Mouse (Mus musculus) myocyte (in vitro differentiated cells): ENCODE measurements around the gene Tcp11. TPM values are rescaled to one million over a fixed set of nuclear protein-coding genes. Genes with fewer than 3 reads are reported as not detected.
A peak's percentile ranks its signal among the peaks of the same experiment; 100 is the strongest.

Source experiments
- H3K27me3 ChIP-seq: one replicate; pipeline ENCODE4 v1.6.1; 2011; ENCODE audit not compliant: control insufficient read depth, insufficient read depth, insufficient read length
- H3K36me3 ChIP-seq: one replicate; pipeline ENCODE4 v1.6.1; 2011; ENCODE audit not compliant: control insufficient read depth, insufficient read depth
- H3K4me2 ChIP-seq: one replicate; pipeline ENCODE4 v1.6.1; 2011; ENCODE audit warnings: low read depth, control low read depth
- H3K4me3 ChIP-seq: one replicate; pipeline ENCODE4 v1.5.1; 2011; ENCODE audit warnings: mild to moderate bottlenecking, control low read depth, moderate library complexity
- H3K79me2 ChIP-seq: one replicate; pipeline ENCODE4 v1.6.1; 2011; ENCODE audit not compliant: control insufficient read depth, insufficient read depth
- H3ac ChIP-seq: one replicate; pipeline ENCODE4 v1.6.1; 2011; ENCODE audit not compliant: control insufficient read depth, insufficient read length
- CEBPB ChIP-seq: IDR thresholded peaks from 2 replicates; pipeline ENCODE4 v1.6.1; 2011; ENCODE audit warnings: mild to moderate bottlenecking, moderate library complexity; ENCODE audit not compliant: poor library complexity, insufficient read depth, severe bottlenecking
- E2F4 ChIP-seq: IDR thresholded peaks from one replicate; pipeline ENCODE4 v1.6.1; 2011; ENCODE audit warnings: mild to moderate bottlenecking, control low read depth, moderate library complexity; ENCODE audit not compliant: insufficient read depth
- MAX ChIP-seq: IDR thresholded peaks from one replicate; pipeline ENCODE4 v1.6.1; 2011; ENCODE audit warnings: low read depth, mild to moderate bottlenecking, control low read depth
- MYOD1 ChIP-seq, 3 experiments: IDR thresholded peaks; one replicate each; pipeline ENCODE4 v1.6.1; 2011; ENCODE audit warnings: control low read depth in 2 of 3, low read depth in 2 of 3, mild to moderate bottlenecking in 2 of 3, moderate library complexity in 1 of 3; ENCODE audit not compliant: insufficient read length in 2 of 3, control insufficient read depth in 1 of 3
- MYOG ChIP-seq, 3 experiments: IDR thresholded peaks; one replicate each; pipeline ENCODE4 v1.6.1; 2011; ENCODE audit warnings: control low read depth in 2 of 3, low read depth in 2 of 3, mild to moderate bottlenecking in 2 of 3; ENCODE audit not compliant: insufficient read length in 2 of 3, control insufficient read depth in 1 of 3, insufficient read depth in 1 of 3
- POLR2A ChIP-seq: IDR thresholded peaks from one replicate; pipeline ENCODE4 v1.6.1; 2011; ENCODE audit warnings: low read depth, mild to moderate bottlenecking, control low read depth, moderate library complexity; ENCODE audit not compliant: insufficient read length
- POLR2AphosphoS2 ChIP-seq: IDR thresholded peaks from one replicate; pipeline ENCODE4 v1.6.1; 2011; ENCODE audit warnings: low read depth, control low read depth; ENCODE audit not compliant: insufficient read length
- REST ChIP-seq: IDR thresholded peaks from one replicate; pipeline ENCODE4 v1.6.1; 2011; ENCODE audit warnings: mild to moderate bottlenecking, control low read depth, moderate library complexity; ENCODE audit not compliant: insufficient read depth, insufficient read length
- SRF ChIP-seq: IDR thresholded peaks from one replicate; pipeline ENCODE4 v1.6.1; 2011; ENCODE audit warnings: low read depth; ENCODE audit not compliant: control insufficient read depth, insufficient read length
- TCF12 ChIP-seq: IDR thresholded peaks from one replicate; pipeline ENCODE4 v1.6.1; 2011; ENCODE audit warnings: mild to moderate bottlenecking, control low read depth; ENCODE audit not compliant: poor library complexity, insufficient read depth, severe bottlenecking
- TCF3 ChIP-seq: IDR thresholded peaks from one replicate; pipeline ENCODE4 v1.6.1; 2011; ENCODE audit warnings: low read depth, control low read depth; ENCODE audit not compliant: insufficient read length
- USF1 ChIP-seq: IDR thresholded peaks from one replicate; pipeline ENCODE4 v1.6.1; 2011; ENCODE audit warnings: low read depth, mild to moderate bottlenecking, control low read depth, moderate library complexity
- polyA plus RNA-seq: library from polyadenylated mRNA; unstranded; fragments of >200 nt; fragmentation: generic; extraction: Trizol; gene quantifications from one replicate; pipeline ENCODE4 v1.2.1, GENCODE M21; 2012; ENCODE audit warnings: missing spikeins

The Tcp11 gene
- polyA plus RNA-seq, 1 experiment, result not detected

DNA sequence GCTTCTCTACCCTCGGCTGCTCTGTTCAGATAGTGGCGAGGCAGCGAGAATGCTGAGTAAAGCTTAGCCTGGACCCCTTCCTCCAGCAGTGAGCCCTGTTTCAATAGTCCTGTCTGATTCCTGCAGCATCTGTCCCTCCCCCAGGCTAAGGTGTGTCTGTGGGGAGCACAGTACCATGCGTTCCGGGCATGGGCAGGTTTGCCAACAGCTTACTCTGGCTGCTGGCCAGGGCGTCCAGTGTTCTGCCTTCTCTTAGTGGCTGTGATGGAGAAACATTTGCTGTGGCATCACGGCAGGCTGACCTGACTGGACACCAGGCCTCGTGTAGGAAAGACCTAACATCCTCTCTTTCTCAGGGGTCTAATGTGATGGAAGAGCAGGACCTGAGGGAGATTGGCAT lies 30.2 kb downstream of the Tcp11 start:
- TF ChIP-seq CEBPB (no peak), MYOG (IDR thresholded peaks at IDR 0.05; ENCODE audit: control insufficient read depth in 1 of 3, insufficient read depth in 1 of 3, insufficient read length in 2 of 3, low read depth in 2 of 3) (no peak), REST (no peak), TCF3 (no peak), E2F4 (no peak), SRF (no peak), MYOD1 (IDR thresholded peaks at IDR 0.05; ENCODE audit: control insufficient read depth in 1 of 3, insufficient read length in 2 of 3, low read depth in 2 of 3) (no peak), TCF12 (no peak), MAX (no peak), POLR2AphosphoS2 (no peak), POLR2A (no peak), USF1 (no peak)
- Histone ChIP-seq H3ac (no peak overlapping the region), H3K4me3 (no peak overlapping the region), H3K36me3 (no peaks in the 10 kb centered on the region), H3K4me2 (no peak overlapping the region), H3K79me2 (no peaks in the 10 kb centered on the region), H3K27me3 (no peaks in the 10 kb centered on the region)

GRCm38 (mm10) chr17:28048425-28048824 lies 32.0 kb downstream of the Tcp11 start:
- H3K79me2 ChIP-seq, result no peaks in the 10 kb centered on the region
- no peak overlapping the region for H3K4me2 ChIP-seq
- H3K36me3 ChIP-seq, result no peaks in the 10 kb centered on the region
- H3K4me3 ChIP-seq, result no peak overlapping the region
- TF ChIP-seq POLR2AphosphoS2 (no peak), MYOG (IDR thresholded peaks at IDR 0.05; ENCODE audit: control insufficient read depth in 1 of 3, insufficient read depth in 1 of 3, insufficient read length in 2 of 3, low read depth in 2 of 3) (peak in 1 of 3 experiments; percentile 46), MYOD1 (IDR thresholded peaks at IDR 0.05; ENCODE audit: control insufficient read depth in 1 of 3, insufficient read length in 2 of 3, low read depth in 2 of 3) (peak in 1 of 3 experiments; percentile 2)
- H3K27me3 ChIP-seq, result no peaks in the 10 kb centered on the region
- H3ac ChIP-seq, result no peak overlapping the region

DNA sequence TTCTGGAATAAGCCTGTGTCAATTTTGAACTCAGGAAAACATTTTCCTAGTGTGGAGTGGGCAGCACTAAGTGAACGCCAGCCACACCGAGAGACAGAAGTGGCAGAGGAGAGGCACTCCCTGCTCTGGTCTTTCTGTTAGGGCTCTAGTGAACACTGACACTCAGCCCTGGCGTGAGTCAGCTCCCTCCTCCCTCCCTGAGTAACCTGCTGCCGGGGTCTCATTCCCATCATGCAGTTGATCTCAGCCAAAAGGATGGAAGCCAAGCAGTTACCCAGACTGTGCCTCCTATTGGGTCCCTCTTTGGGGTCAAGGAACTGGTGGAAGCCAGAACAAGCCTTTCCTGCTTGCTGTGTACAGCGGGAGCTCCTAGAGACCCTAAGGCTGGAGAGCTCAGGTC lies 32.9 kb downstream of the Tcp11 start:
- no peaks in the 10 kb centered on the region for H3K36me3 ChIP-seq
- no peaks in the 10 kb centered on the region for H3K79me2 ChIP-seq
- H3K27me3 ChIP-seq, result no peaks in the 10 kb centered on the region
- no peak overlapping the region for H3ac ChIP-seq
- TF ChIP-seq POLR2A (no peak), MYOG (IDR thresholded peaks at IDR 0.05; ENCODE audit: control insufficient read depth in 1 of 3, insufficient read depth in 1 of 3, insufficient read length in 2 of 3, low read depth in 2 of 3) (no peak), MYOD1 (IDR thresholded peaks at IDR 0.05; ENCODE audit: control insufficient read depth in 1 of 3, insufficient read length in 2 of 3, low read depth in 2 of 3) (no peak), USF1 (no peak), MAX (no peak), TCF12 (no peak), TCF3 (no peak), POLR2AphosphoS2 (no peak), SRF (no peak), CEBPB (no peak), REST (no peak), E2F4 (no peak)
- no peak overlapping the region for H3K4me2 ChIP-seq
- H3K4me3 ChIP-seq, result no peak overlapping the region

GRCm38 (mm10) chr17:28047017-28047416 lies 33.4 kb downstream of the Tcp11 start:
- Histone ChIP-seq H3K4me2 (no peak overlapping the region), H3K27me3 (no peaks in the 10 kb centered on the region), H3ac (no peak overlapping the region), H3K4me3 (no peak overlapping the region), H3K79me2 (no peaks in the 10 kb centered on the region), H3K36me3 (no peaks in the 10 kb centered on the region)
- TF ChIP-seq CEBPB (no peak), SRF (no peak), USF1 (no peak), MYOD1 (IDR thresholded peaks at IDR 0.05; ENCODE audit: control insufficient read depth in 1 of 3, insufficient read length in 2 of 3, low read depth in 2 of 3) (no peak), REST (no peak), TCF3 (no peak), POLR2A (no peak), POLR2AphosphoS2 (no peak), TCF12 (no peak), E2F4 (no peak), MYOG (IDR thresholded peaks at IDR 0.05; ENCODE audit: control insufficient read depth in 1 of 3, insufficient read depth in 1 of 3, insufficient read length in 2 of 3, low read depth in 2 of 3) (no peak), MAX (no peak)

GRCm38 (mm10) chr17:28042299-28042771 lies 38.1 kb downstream of the Tcp11 start:
- H3K36me3 ChIP-seq, result no peaks in the 10 kb centered on the region
- TF ChIP-seq TCF3 (no peak), CEBPB (no peak), MYOG (IDR thresholded peaks at IDR 0.05; ENCODE audit: control insufficient read depth in 1 of 3, insufficient read depth in 1 of 3, insufficient read length in 2 of 3, low read depth in 2 of 3) (no peak), MAX (no peak)

More at GRCm38 (mm10) chr17:28042299-28042771, 38.1 kb downstream of the Tcp11 start:
- H3K27me3 ChIP-seq, result no peaks in the 10 kb centered on the region
- no peak overlapping the region for H3K4me2 ChIP-seq
- H3K4me3 ChIP-seq, result no peak overlapping the region
- H3K79me2 ChIP-seq, result no peaks in the 10 kb centered on the region
- no peak overlapping the region for H3ac ChIP-seq
